In the genomic region with DNA sequence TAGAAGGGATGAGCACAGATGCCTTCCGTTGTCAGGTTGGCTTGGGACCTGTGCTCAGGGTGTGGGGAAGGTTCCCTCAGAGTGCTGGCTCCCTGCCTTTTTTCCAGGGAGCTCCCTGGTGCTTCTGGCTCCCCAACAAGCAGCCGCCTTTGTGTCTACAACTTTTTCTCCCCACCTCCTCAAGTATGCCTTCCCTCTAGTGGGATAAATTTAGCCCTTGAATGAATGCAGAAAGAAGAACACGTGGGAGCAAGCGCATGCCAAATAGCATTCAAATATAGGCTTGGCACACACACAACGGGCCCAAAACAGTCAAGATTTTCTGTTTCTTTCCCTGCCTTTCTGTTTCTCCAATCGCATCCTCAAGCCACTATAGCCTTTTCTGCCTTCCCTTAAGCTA, we compare ENCODE assay signal across 8 mouse cellular contexts. TPM values are rescaled to one million over a fixed set of nuclear protein-coding genes. Genes with fewer than 3 reads are reported as not detected.
A peak's percentile ranks its signal among the peaks of the same experiment; 100 is the strongest.
DNase-seq lines count a peak whose midpoint lies in the region; ATAC-seq and TF ChIP-seq lines count a peak whose summit lies in the region.

No protein-coding gene starts in this region.

- DNase-seq in brain, adult 2 months (ENCODE audit: low read depth, low spot score), result peak; percentile 92
- peak; percentile 70 to 73 for DNase-seq in heart, postnatal 10 days
- peak; percentile 64 for DNase-seq in lung, embryonic 14.5 days
- no peak for DNase-seq in urinary bladder, postnatal 10 days (ENCODE audit: low spot score)
- no peak for DNase-seq in urinary bladder, adult 2 months (ENCODE audit: low spot score)
- DNase-seq in adrenal gland, postnatal 25 days, result no peak
- no peak for DNase-seq in natural killer cell, adult 2 months (ENCODE audit: low spot score in 2 of 2)

- H3K9me3 ChIP-seq in embryonic facial prominence, embryonic 13.5 days, result no peaks in the 10 kb centered on the region
- no peaks in the 10 kb centered on the region for H3K9me3 ChIP-seq in lung, embryonic 14.5 days (ENCODE audit: low read depth, low read length)

- TF ChIP-seq CTCF in lung, embryonic 14.5 days (IDR thresholded peaks at IDR 0.05; ENCODE audit: low read depth), result no peak

- H3K36me3 ChIP-seq in embryonic facial prominence, embryonic 13.5 days, result no peaks in the 10 kb centered on the region
- no peaks in the 10 kb centered on the region for H3K36me3 ChIP-seq in lung, embryonic 14.5 days (ENCODE audit: insufficient read depth)

- H3K9ac ChIP-seq in embryonic facial prominence, embryonic 13.5 days, result 0 out of 2 replicates have a peak overlapping the region, but pooled peaks have one; percentile 11
- no peak overlapping the region for H3K9ac ChIP-seq in lung, embryonic 14.5 days

- ATAC-seq in embryonic facial prominence, embryonic 13.5 days (ENCODE audit: insufficient number of reproducible peaks, insufficient read depth, low FRiP score, low TSS enrichment, low read depth), result peak; percentile 62; the same call in 1 of the 2 replicates
- ATAC-seq in lung, embryonic 14.5 days (ENCODE audit: insufficient read depth), result 0 out of 2 replicates have a peak, but pooled peaks have one; percentile 16

- peak overlapping the region; percentile 18; the same call in 1 of the 2 replicates for H3K4me2 ChIP-seq in embryonic facial prominence, embryonic 13.5 days
- H3K4me2 ChIP-seq in lung, embryonic 14.5 days, result no peak overlapping the region

- intact Hi-C loops in heart, postnatal 10 days (cut with DNase I), result no loop called here

- no peaks in the 10 kb centered on the region for H3K27me3 ChIP-seq in embryonic facial prominence, embryonic 13.5 days
- H3K27me3 ChIP-seq in lung, embryonic 14.5 days (ENCODE audit: insufficient read depth, low read length), result no peaks in the 10 kb centered on the region

- peaks cover 31% of the 10 kb centered on the region for H3K4me1 ChIP-seq in embryonic facial prominence, embryonic 13.5 days
- H3K4me1 ChIP-seq in lung, embryonic 14.5 days (ENCODE audit: insufficient read depth), result peaks cover 11% of the 10 kb centered on the region

- H3K27ac ChIP-seq in embryonic facial prominence, embryonic 13.5 days, result peak overlapping the region; percentile 90
- H3K27ac ChIP-seq in lung, embryonic 14.5 days (ENCODE audit: low read depth), result peak overlapping the region; percentile 71

- H3K4me3 ChIP-seq in embryonic facial prominence, embryonic 13.5 days, result no peak overlapping the region
- H3K4me3 ChIP-seq in lung, embryonic 14.5 days (ENCODE audit: low read depth, low read length), result no peak overlapping the region

- WGBS in embryonic facial prominence, embryonic 13.5 days, result 42% methylated on average over 6 of the region's 6 CpGs
- 63% methylated on average over 6 of the region's 6 CpGs for WGBS in lung, embryonic 14.5 days

RNA-seq across cellular contexts. Expression of a gene that starts 6.9 kb away (rescaled TPM):
- polyA plus RNA-seq in embryonic facial prominence, embryonic 13.5 days (2015; fragmentation: Nextera tagmentation; extraction: Ambion mirVana), result 35.4 and 38.1 TPM in 2 replicates
- total RNA-seq in heart, postnatal 10 days (2021), result 10 to 100 TPM; 60.6 to 62.1 TPM
- polyA plus RNA-seq in lung, embryonic 14.5 days (2014; fragmentation: Nextera tagmentation; extraction: Ambion mirVana), result 56.2 and 57.2 TPM in 2 replicates
- 3.6 and 6.4 TPM in 2 replicates for polyA plus RNA-seq in urinary bladder, adult 2 months (2012; rRNA removed)
- 67.2 and 126 TPM in 2 replicates for total RNA-seq in adrenal gland, postnatal 25 days (2021)

Comparison
In these comparisons a context has a peak if more than half of its experiments do, and no peak if none do; other contexts are left out.
1. DNase-seq: peak in brain, adult 2 months (single experiment), heart, postnatal 10 days (2 of 2) and lung, embryonic 14.5 days (single experiment); none in urinary bladder, postnatal 10 days (single experiment), urinary bladder, adult 2 months (single experiment), adrenal gland, postnatal 25 days (single experiment) and natural killer cell, adult 2 months (0 of 2).